Mouse (Mus musculus) c-Kit-positive CD71-positive TER-119-negative erythroid progenitor cells, embryonic 14.5 days (primary cell): ENCODE results near the gene Kif16b.

ENCODE experiments used
- DNase-seq: peaks from one replicate; pipeline ENCODE4 v3.0.0-alpha.2; 2013; ENCODE audit warnings: low read depth

Kif16b gene

DNA sequence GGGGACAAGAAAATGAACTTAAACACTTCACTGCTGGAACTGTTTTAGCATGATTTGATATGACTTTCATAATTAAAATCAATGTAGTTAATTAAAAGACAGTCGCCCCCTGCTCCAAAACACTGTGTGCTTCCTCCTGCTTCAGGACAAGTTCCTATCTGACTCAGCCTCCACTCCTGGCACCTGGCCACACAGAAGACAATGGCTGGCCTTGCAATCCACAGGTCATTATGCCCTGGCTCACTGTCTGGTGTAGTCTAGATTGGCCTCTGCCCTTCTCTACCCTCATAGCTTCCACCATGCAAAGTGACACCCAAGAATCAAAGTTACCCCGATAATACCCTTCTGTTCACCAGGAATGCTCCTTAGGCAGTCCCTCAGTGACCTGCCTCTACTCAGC is 26.8 kb downstream of the Kif16b start:
- no peak for DNase-seq

DNA sequence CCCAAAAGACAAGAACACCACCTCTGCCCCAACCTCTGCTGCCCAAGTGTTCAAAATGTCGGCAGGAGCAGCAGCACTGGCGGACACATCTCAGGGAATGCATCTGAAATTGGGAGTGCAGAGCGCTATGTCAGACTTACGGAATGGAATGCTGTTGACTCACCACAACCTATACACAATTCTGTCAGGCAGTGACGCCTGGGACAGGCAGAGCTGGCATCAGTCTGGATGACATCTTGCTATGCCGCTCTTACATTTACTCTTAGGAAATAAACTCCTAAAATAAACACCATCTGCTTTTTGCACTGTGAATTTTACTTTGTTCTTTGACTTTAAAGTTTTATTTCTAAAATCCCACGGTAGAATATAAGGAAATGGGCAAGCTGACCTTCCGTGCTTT is 31.3 kb downstream of the Kif16b start:
- DNase-seq: no peak

DNA sequence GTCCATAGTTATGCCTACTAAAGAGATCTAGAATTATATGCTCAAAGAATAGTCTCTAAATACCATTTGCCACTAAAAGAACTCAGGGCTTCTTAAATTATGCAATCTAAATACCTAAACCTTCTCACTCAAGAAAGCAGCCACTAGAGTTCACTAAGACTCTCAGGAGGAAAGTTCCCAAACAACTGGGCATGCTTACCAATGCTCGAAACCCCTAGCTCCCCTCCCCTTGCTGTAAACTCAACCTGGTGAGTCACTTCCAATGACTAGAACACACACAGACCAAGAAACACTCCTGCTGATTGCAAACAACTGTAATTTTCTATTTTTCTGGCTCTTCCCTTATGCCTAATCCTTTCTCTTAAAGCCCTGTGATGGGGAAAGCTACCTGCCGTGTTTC is 33.9 kb downstream of the Kif16b start:
- no peak for DNase-seq

DNA sequence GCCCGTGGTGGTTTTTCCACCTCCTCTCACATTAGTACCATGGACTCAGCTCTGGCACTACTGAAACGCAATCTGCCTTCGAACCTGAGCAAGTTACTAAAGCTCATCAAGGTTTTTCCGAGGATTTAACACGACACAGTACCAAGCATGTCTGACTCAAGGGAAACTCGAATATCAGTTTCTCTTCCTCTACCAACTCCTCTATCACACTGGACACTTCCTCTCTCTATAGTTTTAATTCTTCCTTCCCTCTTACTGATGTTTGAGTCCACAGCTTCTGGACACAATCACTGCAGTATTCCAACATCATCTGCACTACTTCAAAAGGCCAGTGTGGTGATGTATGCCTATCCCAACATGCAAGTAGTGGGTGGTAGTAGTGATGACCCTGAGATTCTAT is 40.3 kb downstream of the Kif16b start:
- no peak for DNase-seq

DNA sequence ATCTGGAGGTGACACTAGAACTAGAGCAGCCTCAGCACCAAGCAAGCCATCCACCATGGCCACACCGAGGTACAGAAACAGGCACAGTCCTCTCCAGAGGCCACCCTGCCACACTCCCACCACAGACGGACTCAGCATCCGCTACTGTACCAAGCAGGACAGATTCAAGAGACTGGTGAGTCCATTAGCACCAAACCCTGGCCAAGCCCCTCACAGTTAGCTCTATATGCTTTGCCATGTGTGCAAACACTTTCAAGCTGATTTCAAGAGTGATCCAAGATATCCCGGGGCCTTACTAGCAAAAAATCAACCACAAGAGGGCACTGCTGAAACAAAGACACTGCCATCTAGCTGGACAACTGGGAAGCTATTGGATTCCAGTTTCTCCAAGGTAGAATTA is 41.9 kb downstream of the Kif16b start:
- DNase-seq: peak; percentile 16

DNA sequence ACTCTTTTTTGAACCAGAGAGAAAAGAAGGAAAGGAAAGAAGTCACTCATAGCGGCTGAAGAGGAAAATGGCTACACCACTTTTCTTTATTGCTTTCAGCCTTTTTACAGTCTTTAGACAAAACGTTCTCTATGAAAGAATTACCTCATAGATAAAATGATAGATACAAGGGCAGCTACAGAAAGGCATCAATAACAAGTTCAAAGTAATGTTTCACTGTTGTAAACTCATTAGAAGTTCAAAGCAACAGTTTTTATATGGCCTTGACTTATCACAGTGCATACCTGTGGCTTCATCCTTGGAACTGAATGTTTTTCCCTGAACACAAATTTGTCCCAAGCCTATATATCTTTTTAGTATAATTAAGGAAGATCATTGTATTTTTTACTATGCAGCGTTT is 62.6 kb downstream of the Kif16b start:
- DNase-seq: no peak

DNA sequence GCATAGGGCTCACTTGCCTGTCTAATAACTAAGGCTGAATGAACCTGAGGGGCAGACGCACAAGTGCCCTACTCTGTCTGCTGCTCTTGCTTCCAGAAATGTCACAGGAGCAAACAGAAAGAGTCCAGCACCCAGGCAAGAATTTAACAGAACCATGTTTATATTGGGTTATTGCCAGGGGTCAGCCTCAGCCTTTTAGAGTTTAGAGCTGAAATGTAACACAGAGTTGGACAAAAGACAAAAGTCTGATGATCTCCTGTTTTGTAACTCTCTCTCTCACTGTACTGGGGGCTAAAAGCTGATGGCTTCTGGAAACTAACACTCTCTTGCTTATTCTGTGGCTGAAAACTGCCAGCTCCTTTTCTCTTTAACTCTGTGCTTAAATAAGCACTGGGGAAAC is 63.2 kb downstream of the Kif16b start:
- DNase-seq: no peak

DNA sequence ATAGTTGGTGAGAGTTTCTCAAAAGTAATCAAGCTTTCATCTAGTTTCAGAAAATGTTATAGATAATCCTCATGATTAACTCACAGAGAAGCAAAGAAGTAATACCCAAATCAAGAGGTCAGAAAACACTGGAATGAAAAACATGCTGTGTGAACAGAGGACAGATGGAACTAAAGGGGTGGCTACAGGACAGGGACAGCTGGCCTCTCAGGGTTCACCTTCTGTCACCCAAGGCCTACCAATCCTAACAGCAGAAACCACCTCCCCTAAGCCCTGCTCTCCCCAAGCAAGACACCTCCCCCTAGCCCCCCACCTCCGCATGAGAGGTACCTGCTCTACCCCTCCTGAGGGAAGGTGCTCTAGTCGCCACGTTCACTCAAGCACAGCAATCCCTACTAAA is 66.6 kb downstream of the Kif16b start:
- no peak for DNase-seq

DNA sequence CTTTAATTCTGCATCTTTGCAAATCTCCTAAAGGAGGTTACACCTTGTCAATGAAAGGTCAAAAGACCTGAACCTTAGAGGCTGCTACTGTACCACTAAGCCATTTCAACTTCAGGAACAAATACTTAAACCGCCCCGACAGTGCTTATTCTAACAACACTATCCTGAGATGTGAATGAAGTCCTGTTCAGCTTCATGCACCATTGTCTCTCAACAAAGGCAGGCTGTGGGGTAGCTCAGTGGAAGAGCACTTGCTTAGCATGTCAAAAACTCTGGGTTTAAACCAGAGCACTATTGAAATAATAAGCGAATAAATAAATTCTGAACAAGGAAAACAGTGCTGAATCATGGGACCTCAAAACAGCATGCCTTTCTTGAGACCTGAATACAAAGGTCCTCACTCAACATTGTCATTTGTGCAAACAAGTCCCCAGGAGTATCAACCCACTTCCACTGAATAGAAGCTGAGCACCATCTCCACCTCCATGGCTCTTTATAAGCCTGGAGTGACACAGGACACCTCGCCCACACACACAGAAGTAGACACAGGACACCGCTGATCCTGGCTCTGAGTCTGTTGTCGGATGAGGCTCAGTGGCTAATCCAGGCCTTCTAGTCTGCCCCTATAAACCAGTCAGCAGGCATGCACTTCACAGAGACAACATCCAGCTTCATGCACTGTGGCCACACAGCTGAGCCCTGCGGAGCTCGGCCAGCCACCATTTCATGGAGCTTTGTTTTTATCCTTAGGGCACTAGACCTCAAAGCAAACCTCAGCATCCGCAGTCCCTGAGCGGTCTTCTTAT is 68.5 kb downstream of the Kif16b start:
- DNase-seq: no peak

DNA sequence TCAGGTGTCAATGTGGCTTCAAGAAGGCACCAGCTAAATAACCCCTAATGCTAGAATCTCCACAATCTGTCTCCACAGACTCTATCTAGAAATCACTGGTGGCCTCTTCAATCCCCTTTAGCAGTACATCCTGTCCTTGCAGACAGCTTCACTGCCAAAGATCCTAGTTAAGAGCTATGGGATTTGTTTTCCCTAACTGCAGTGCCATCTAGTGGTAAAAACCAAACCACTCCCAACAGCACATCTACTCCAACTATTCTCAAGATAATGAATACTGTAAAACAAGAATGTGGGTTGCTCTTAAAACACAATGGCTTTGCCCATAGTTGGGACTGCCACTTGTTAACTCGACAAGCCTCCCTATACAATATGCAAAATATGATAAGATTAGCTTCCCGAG is 88.3 kb downstream of the Kif16b start:
- peak; percentile 38 for DNase-seq

DNA sequence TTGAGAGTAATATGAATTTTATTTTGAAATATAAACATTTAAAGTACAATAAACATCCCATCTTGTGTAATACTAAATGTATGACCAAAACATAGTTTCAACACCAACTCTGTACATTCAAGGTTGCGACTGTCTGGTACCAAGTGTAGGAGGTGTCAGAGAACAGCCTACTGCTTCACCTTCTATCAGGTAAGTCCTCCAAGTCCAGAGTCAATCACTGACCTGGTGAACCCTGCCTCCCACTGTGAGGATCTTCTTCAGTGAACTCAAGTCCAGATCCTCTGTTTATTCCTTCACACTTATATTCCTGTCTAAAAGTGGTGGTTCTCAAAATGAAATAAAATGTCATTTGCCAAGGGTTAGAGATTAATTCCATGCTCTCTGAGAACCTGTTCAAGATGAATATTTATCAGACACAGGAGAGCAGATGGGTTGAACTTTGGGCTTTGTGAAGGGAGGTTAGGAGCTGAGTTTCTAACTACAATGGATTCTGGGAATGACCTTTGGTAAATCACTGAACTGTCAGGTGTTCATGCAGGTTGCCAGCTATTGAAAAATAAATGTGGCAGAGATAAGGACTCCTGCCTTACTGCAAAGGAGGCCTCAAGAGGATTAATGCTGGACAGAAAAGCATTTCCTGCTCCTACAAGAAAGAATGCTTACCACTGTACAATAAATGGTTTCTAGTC is 97.4 kb downstream of the Kif16b start:
- DNase-seq: no peak

DNA sequence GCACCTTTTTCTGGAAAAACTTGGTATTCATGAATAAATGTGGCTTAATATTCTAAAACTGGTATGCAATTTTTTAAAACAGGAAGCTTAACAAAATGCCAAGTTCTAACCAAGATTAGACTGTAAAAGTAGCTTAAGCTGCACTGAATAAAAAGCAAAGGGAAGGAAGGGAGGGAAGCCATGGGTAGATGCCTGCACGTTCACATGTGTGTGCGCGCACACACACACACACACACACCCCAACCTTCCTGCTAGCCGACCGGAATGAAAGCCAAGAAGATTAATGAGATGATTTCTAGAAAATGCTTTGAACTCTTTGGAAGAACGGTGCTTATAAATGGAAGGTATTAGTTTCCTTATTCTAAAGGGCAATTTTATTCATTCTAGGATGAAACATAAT is 104.0 kb downstream of the Kif16b start:
- DNase-seq: no peak

DNA sequence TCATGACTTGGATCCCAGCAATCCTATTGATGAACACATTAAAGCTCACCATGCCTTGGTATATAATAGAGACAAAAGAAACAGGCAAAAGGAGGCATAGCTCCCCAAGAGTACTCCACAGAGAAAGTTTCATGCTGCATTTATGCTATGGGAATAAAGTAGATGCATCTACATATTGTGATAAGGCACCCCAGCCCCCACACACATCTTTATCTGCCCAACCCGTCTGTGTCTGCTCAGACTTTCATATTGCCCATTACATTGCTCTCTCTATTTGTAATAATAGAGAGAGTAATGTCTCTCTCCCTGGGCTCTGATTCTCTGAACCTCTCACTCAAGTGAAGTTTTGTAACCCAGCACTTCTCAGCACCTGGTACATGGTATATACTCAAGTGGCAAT is 126.0 kb downstream of the Kif16b start:
- DNase-seq: peak; percentile 32

DNA sequence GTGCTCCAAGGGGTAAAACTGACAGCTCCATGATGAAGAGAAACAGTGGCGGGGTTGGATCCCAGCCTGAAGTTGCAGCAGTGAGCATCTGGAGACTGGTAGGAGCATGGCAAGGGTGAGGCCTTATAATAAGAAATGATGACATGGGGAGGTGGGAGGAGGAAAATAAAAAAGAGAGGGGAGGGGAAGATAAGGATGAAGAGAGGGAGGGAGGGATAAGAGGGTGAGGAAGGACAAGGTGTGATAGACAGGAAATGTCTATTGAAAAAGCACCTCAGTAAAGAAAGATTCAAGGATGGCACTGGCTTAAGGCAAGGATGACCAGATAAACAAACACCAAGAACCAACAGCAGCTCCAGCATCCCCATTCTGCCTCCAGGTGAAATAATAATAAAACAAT is 126.6 kb downstream of the Kif16b start:
- no peak for DNase-seq

DNA sequence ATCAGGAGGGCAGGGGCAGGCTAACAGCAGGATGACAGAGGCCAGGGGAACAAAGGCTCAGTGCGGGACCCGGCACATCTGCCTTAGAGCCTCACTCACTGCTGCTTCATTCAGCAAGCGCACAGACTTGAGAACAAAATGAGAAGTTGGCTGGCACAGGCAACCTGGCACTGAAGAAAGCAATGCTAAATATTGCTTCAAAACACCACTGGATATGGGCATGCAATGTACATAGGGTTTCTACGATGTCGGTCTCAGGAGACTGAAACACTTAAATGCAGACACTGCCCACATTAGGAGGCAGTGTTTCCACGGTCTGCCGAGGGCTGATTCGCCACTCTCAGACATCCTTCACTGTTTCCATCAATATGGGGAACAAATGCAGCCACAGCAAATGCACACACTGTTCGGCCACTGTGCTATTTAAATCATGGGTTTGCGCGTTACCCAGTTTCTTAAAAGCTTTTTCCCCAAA is 131.6 kb downstream of the Kif16b start:
- no peak for DNase-seq

DNA sequence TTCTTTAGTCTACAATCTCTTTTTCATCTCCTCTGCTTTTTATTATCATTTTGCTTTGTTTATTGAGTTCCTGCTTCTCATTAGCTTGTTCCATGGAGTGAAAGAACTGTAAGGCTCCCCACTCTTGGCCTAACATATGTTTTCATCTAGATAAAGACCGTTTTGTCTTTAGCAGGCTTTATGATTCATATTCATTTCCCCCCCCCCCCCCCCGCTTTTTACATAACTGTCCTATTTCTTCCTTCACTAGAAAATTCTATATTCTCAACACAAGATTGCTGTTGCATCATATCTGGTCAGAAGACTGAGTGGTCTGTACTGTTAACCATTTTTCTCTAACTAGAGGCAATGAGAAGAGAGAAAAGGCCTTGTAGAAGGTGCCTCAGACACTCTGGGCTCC is 137.1 kb downstream of the Kif16b start:
- no peak for DNase-seq

DNA sequence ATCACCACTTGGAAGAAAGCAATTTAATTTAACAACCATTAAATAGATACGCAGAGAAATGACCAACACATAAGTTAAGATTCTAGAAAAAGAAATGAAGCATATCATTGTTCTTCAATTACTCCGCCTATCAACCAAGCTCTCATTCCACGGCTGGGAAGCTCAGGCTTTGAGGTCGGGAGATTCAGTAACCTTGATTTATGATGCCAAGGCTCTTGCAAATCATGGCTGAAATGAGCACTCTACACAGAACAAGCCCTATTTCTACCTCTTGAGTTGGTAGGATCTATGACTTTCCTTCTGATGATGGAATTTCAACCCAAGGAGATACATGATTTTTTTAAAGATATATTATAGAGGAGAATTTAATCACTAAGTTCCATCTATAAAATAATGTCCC is 140.5 kb downstream of the Kif16b start:
- DNase-seq: no peak

DNA sequence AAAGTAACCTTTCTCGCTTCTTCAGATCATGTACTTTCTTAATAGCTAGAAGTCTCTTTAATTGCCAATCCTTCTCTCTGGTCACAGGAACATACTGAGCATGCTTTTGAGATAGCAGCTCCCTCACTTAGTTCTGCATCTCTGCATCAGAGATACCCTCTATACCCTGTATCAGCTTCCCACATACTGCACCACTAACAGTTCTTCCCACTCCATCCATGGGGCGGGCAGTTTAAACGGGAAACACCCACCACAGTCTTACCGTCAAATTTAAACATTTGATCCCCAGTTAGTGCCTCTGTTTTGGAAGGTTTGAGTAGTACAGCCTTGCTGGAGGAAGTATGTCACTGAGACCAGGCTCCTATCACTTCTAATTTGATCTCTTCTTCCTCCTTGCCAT is 142.1 kb downstream of the Kif16b start:
- no peak for DNase-seq

DNA sequence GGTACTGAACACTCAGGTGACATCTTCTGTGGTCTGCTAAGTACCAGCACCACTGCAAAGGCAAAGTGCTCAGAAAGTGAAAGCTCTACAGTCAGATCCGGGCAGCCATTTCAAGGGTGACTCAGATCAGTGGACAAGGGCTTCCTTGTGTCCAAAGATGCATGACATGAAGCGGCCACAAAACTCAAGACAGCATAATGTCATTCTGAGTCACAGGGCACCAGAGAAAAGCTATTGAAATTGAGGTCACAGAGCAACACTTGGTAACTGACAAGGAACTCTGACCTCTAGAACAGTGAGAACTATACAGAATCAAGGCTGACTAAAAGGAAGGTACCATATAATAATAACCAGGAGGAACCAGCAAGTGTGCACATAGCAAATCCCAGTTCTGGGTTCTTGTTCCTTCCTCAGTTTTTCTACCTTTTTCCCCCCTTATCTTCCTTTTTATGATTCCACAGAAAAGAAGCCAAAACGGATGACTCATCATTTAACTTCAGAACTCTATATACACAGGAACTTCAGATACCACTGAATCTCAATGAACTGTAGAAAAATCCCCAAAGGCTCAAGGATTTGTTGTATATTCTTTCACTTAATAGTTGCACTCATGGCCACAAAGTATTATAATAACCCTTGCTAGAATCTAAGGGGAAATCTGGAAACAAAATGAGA is 143.1 kb downstream of the Kif16b start:
- no peak for DNase-seq

DNA sequence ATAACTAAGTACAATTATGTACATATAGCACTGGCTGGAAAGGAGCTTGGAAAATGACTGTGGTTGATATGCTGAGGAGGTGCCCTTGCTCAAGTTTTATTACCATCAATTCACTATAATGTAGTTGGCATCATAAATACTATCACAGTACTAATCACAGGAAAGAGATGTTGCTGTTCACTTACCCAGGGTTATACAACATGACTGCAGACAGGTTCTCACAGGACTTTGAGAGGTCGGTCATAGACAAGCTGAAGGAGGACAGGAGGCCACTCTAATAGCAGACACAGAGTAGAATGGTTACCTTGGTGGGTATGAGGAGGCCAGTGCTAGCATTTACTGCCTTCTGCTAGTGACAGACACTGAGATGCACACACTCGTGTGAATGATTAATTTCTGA is 162.0 kb downstream of the Kif16b start:
- no peak for DNase-seq

DNA sequence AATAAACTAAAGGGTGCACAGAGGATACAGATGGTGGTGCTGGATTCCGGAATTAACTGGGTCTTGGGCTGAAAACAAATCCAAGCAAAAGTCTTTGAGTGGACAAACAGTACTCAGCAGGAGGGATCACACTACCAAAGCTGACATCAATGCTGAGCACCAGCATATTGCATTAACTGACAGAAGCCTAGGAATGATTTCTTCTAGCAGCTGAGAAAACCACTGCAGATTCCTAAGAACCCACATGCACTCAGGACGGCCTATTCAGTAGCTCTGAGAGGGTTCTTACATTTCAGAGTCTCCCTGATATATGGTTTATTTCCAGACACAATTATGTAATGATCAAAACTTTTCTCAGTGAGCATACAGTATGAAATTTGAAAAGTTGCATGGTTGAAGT is 162.8 kb downstream of the Kif16b start:
- no peak for DNase-seq

DNA sequence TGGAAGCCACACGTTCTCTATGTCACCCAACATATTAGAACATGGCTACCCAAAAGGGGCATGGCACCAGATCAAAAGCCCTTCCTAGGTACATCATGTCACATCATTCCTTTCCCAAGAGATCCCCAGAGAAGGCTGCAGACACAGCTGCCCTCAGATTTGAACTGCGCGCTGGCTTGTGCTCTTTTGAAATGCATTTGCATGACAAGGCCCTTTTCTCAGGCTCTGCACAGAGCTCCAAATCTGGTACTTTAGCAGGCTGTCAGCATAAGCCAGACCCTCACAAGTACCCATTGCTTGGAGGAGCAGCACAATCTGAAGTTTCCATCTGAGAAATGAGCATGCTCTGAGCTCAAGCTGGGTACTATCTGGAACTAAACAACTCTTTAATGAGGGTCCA is 165.6 kb downstream of the Kif16b start:
- no peak for DNase-seq

DNA sequence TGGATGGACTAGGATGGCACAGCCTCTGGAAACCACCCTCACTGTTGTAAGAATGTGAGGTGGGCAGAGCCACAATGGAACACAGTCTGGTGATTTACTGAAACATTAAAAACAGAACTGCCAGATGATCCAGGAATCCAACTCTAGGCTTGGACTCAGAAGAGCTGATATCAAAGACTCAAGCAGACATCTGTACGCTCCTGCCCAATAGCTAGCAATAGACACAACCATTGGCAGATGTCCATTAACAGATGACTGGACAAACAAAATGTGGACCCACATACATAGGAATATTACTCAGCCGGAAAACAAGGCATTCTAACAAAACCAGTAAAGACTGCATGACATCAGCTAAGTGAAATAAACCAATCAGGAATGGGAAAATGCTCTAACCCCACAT is 167.3 kb downstream of the Kif16b start:
- no peak for DNase-seq
